Mouse (Mus musculus): Measurements from ENCODE around the gene Cyb5r3.

Cyb5r3 gene

DNA sequence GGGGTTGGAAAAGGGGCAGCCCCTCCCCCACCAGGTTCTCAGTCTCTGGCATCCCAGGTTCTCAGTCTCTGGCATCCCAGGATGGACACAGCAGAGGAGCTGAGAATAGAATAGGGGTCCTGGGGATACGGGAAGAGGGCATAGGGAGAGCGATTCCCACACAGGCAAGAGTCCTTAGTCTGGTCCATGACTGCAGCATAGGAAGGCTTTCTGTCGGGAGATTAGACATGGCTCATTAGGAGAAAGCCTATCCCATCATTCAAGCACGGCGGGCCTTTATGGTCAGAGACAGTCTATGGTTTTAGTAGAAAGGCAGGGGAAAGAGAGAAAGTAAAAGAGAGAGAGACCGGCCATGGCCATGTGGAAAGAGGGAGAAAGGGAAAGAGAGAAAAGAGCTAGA, 64.6 kb downstream of the Cyb5r3 start:
- DNase-seq (ENCODE audit: low spot score in 2 of 2) = no peak

DNA sequence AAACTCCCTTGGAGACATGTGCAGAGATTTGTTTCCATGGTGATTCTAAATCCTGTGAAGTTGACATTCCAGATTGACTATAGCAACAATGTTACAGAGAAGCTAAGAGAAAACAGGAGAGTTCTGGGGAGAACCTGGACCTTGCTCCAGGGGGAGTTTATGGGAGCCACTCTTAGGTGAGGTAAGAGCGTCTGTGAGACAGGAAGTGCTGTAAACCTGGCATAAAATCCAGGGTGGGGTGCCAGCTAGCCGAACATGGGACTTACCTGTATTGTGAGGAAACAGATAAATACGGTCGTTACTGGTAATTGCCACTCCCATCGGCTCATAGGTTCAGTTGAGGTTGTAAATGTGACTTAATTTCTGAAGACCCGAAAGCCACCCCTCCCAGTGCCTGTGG, 66.0 kb downstream of the Cyb5r3 start:
- no peak for DNase-seq (ENCODE audit: low spot score in 2 of 2)
